8 mouse cellular contexts compared by ENCODE assay signal in genomic region chr2:122298096-122298499, GRCm38 (mm10). TPM values are rescaled to one million over a fixed set of nuclear protein-coding genes. Genes with fewer than 3 reads are reported as not detected.
A peak's percentile ranks its signal among the peaks of the same experiment; 100 is the strongest.
DNase-seq lines count a peak whose midpoint lies in the region; ATAC-seq and TF ChIP-seq lines count a peak whose summit lies in the region.

Duox2 (minus strand) TSS chr2:122298449.

- H3K27me3 ChIP-seq in thymus, adult 2 months (ENCODE audit: control insufficient read depth, insufficient read depth, low read length): peaks cover 35% of the 10 kb centered on the region
- peaks cover 100% of the 10 kb centered on the region for H3K27me3 ChIP-seq in liver, embryonic 15.5 days

- no peak for ATAC-seq in liver, embryonic 15.5 days (ENCODE audit: insufficient read depth)

- H3K27ac ChIP-seq in gastrocnemius, adult 2 months: no peak within 1 kb of the TSS
- H3K27ac ChIP-seq in thymus, adult 2 months (ENCODE audit: control insufficient read depth, insufficient read depth, low read length): no peak within 1 kb of the TSS
- H3K27ac ChIP-seq in liver, embryonic 15.5 days (replicated peaks): no peak within 1 kb of the TSS
- H3K27ac ChIP-seq in layer of hippocampus, adult 2 months: no peak within 1 kb of the TSS

- TF ChIP-seq POLR2A in thymus, adult 2 months (IDR thresholded peaks at IDR 0.05; ENCODE audit: control insufficient read depth, extremely low read depth, insufficient read depth, low read length, poor library complexity): no peak

- H3K9ac ChIP-seq in liver, embryonic 15.5 days: no peak within 1 kb of the TSS

- no peak for TF ChIP-seq CTCF in gastrocnemius, adult 2 months (IDR thresholded peaks at IDR 0.05)
- no peak for TF ChIP-seq CTCF in thymus, adult 2 months (IDR thresholded peaks at IDR 0.05; ENCODE audit: borderline replicate concordance, control insufficient read depth, extremely low read depth, insufficient read depth, low read length, poor library complexity)
- TF ChIP-seq CTCF in layer of hippocampus, adult 2 months (conservative IDR thresholded peaks at IDR 0.05): no peak

- peaks cover 19% of the 10 kb centered on the region for H3K4me1 ChIP-seq in thymus, adult 2 months (replicated peaks; ENCODE audit: control insufficient read depth, insufficient read depth, low read length)
- peaks cover 31% of the 10 kb centered on the region; the same call in 1 of the 2 replicates for H3K4me1 ChIP-seq in liver, embryonic 15.5 days (replicated peaks)

- H3K36me3 ChIP-seq in thymus, adult 2 months (ENCODE audit: control insufficient read depth, insufficient read depth, low read length): no peaks in the 10 kb centered on the region
- no peaks in the 10 kb centered on the region for H3K36me3 ChIP-seq in liver, embryonic 15.5 days (replicated peaks)

- H3K4me2 ChIP-seq in liver, embryonic 15.5 days: peak within 1 kb of the TSS; percentile 42

- no peak for DNase-seq in gastrocnemius, adult 2 months
- DNase-seq in gastrocnemius, postnatal 4 days (ENCODE audit: low spot score in 2 of 2): no peak
- DNase-seq in thymus, adult 2 months: no peak
- DNase-seq in thymus, adult 18-20 months: no peak
- DNase-seq in MN1 (ENCODE audit: low spot score): no peak
- no peak for DNase-seq in layer of hippocampus, adult 2 months (ENCODE audit: low spot score in 2 of 2)
- no peak for DNase-seq in adrenal gland, postnatal 36 days

- H3K9me3 ChIP-seq in liver, embryonic 15.5 days (replicated peaks): no peaks in the 10 kb centered on the region

- WGBS in thymus, adult 2 months: 11% methylated on average over 13 of the region's 13 CpGs
- 3% methylated on average over 13 of the region's 13 CpGs for WGBS in liver, embryonic 15.5 days (ENCODE audit: insufficient replicate concordance)

- intact Hi-C loops in gastrocnemius, adult 2 months (cut with DNase I): no loop called here

- H3K4me3 ChIP-seq in gastrocnemius, adult 2 months: peak within 1 kb of the TSS; percentile 64
- peak within 1 kb of the TSS; percentile 20 for H3K4me3 ChIP-seq in thymus, adult 2 months (ENCODE audit: control insufficient read depth, insufficient read depth, low read length)
- H3K4me3 ChIP-seq in liver, embryonic 15.5 days (replicated peaks): peak within 1 kb of the TSS; percentile 29
- H3K4me3 ChIP-seq in layer of hippocampus, adult 2 months: no peak within 1 kb of the TSS

RNA-seq across cellular contexts. Expression of gene Duox2, which starts in this region (rescaled TPM):
- under 1 TPM; 0.06 to 0.13 TPM for total RNA-seq in gastrocnemius, adult 2 months (2021)
- total RNA-seq in gastrocnemius, postnatal 4 days (2021): under 1 TPM; 0.34 to 0.86 TPM
- polyA plus RNA-seq in thymus, adult 2 months (2012; rRNA removed): 0.19 and 0.48 TPM in 2 replicates
- not detected in 2 replicates for polyA plus RNA-seq in liver, embryonic 15.5 days (2015; fragmentation: Nextera tagmentation; extraction: Ambion mirVana)
- total RNA-seq in layer of hippocampus, adult 2 months (2021): under 1 TPM in 1 of 2 experiments, not detected in 1; 0.08 TPM
- under 1 TPM in 1 of 2 experiments, not detected in 1; 0.13 TPM for total RNA-seq in adrenal gland, postnatal 36 days (2021)
